Mouse (Mus musculus): ENCODE results near the gene Poc1b. TPM values are rescaled to one million over a fixed set of nuclear protein-coding genes. Genes with fewer than 3 reads are reported as not detected.

Poc1b gene
- polyA plus RNA-seq, 2 experiments = 23.4 to 25.3 TPM

- Histone ChIP-seq H3K9ac (ENCODE audit: low read depth, low read length, severe bottlenecking) (no peak overlapping the region), H3K9me3 (ENCODE audit: control insufficient read depth, low read length) (no peaks in the 10 kb centered on the region), H3K4me3 (replicated peaks; ENCODE audit: low read length) (no peak overlapping the region), H3K27ac (replicated peaks; ENCODE audit: low read depth, low read length) (no peak overlapping the region), H3K4me2 (replicated peaks; ENCODE audit: low read depth, low read length, severe bottlenecking) (no peak overlapping the region), H3K27me3 (ENCODE audit: control insufficient read depth, insufficient read depth, low read length) (no peaks in the 10 kb centered on the region), H3K4me1 (ENCODE audit: control insufficient read depth, insufficient read depth, low read length) (peaks cover 29% of the 10 kb centered on the region), H3K36me3 (ENCODE audit: control insufficient read depth, insufficient read depth, low read length) (no peaks in the 10 kb centered on the region)
- WGBS = 83% methylated on average over 4 of the region's 4 CpGs
- DNase-seq (ENCODE audit: low spot score) (no peak), ATAC-seq (ENCODE audit: low FRiP score, low read depth) (no peak)
- TF ChIP-seq POLR2A (IDR thresholded peaks at IDR 0.05; ENCODE audit: borderline replicate concordance, extremely low read depth, insufficient read depth, insufficient read length) = no peak
Measured at GRCm38 (mm10) chr10:99119471-99119870, 12.6 kb downstream of the Poc1b start.

- 84% methylated on average over 4 of the region's 4 CpGs for WGBS
Measured at GRCm38 (mm10) chr10:99126225-99126624, 19.4 kb downstream of the Poc1b start, which contains the start of gene Phxr2. Gene Phxr2, minus strand, starts transcription at chr10:99126325.

GRCm38 (mm10) chr10:99126954-99127353 lies 20.1 kb downstream of the Poc1b start:
- no peak overlapping the region for H3K27ac ChIP-seq (replicated peaks; ENCODE audit: low read depth, low read length)

More at GRCm38 (mm10) chr10:99126225-99126624, 19.4 kb downstream of the Poc1b start, which contains the start of gene Phxr2:
- Histone ChIP-seq H3K36me3 (ENCODE audit: control insufficient read depth, insufficient read depth, low read length) (peaks cover 5% of the 10 kb centered on the region), H3K9me3 (ENCODE audit: control insufficient read depth, low read length) (no peaks in the 10 kb centered on the region), H3K9ac (ENCODE audit: low read depth, low read length, severe bottlenecking) (no peak within 1 kb of the TSS), H3K4me2 (replicated peaks; ENCODE audit: low read depth, low read length, severe bottlenecking) (no peak within 1 kb of the TSS), H3K4me1 (ENCODE audit: control insufficient read depth, insufficient read depth, low read length) (peaks cover 9% of the 10 kb centered on the region; the same call in 1 of the 2 replicates), H3K27me3 (ENCODE audit: control insufficient read depth, insufficient read depth, low read length) (no peaks in the 10 kb centered on the region), H3K27ac (replicated peaks; ENCODE audit: low read depth, low read length) (no peak within 1 kb of the TSS), H3K4me3 (replicated peaks; ENCODE audit: low read length) (no peak within 1 kb of the TSS)
- ATAC-seq (ENCODE audit: low FRiP score, low read depth) (no peak), DNase-seq (ENCODE audit: low spot score) (no peak)
- no peak for TF ChIP-seq POLR2A (IDR thresholded peaks at IDR 0.05; ENCODE audit: borderline replicate concordance, extremely low read depth, insufficient read depth, insufficient read length)

GRCm38 (mm10) chr10:99127691-99128261 lies 20.9 kb downstream of the Poc1b start:
- no peak for DNase-seq (ENCODE audit: low spot score)
- Histone ChIP-seq H3K27ac (replicated peaks; ENCODE audit: low read depth, low read length) (no peak overlapping the region), H3K9ac (ENCODE audit: low read depth, low read length, severe bottlenecking) (no peak overlapping the region), H3K4me3 (replicated peaks; ENCODE audit: low read length) (no peak overlapping the region), H3K27me3 (ENCODE audit: control insufficient read depth, insufficient read depth, low read length) (no peaks in the 10 kb centered on the region), H3K4me2 (replicated peaks; ENCODE audit: low read depth, low read length, severe bottlenecking) (no peak overlapping the region), H3K36me3 (ENCODE audit: control insufficient read depth, insufficient read depth, low read length) (peaks cover 10% of the 10 kb centered on the region), H3K9me3 (ENCODE audit: control insufficient read depth, low read length) (no peaks in the 10 kb centered on the region), H3K4me1 (ENCODE audit: control insufficient read depth, insufficient read depth, low read length) (peaks cover 12% of the 10 kb centered on the region; the same call in 1 of the 2 replicates)
- TF ChIP-seq POLR2A (IDR thresholded peaks at IDR 0.05; ENCODE audit: borderline replicate concordance, extremely low read depth, insufficient read depth, insufficient read length) = no peak
- ATAC-seq (ENCODE audit: low FRiP score, low read depth) = no peak
- 64% methylated on average over 11 of the region's 11 CpGs for WGBS

More at GRCm38 (mm10) chr10:99126954-99127353, 20.1 kb downstream of the Poc1b start:
- H3K4me1 ChIP-seq (ENCODE audit: control insufficient read depth, insufficient read depth, low read length) = peaks cover 12% of the 10 kb centered on the region; the same call in 1 of the 2 replicates
- H3K4me2 ChIP-seq (replicated peaks; ENCODE audit: low read depth, low read length, severe bottlenecking) = no peak overlapping the region
- TF ChIP-seq POLR2A (IDR thresholded peaks at IDR 0.05; ENCODE audit: borderline replicate concordance, extremely low read depth, insufficient read depth, insufficient read length) = no peak
- H3K9ac ChIP-seq (ENCODE audit: low read depth, low read length, severe bottlenecking) = no peak overlapping the region
- H3K27me3 ChIP-seq (ENCODE audit: control insufficient read depth, insufficient read depth, low read length) = no peaks in the 10 kb centered on the region
- ATAC-seq (ENCODE audit: low FRiP score, low read depth) (no peak), DNase-seq (ENCODE audit: low spot score) (no peak)
- no peaks in the 10 kb centered on the region for H3K9me3 ChIP-seq (ENCODE audit: control insufficient read depth, low read length)
- WGBS = 86% methylated on average over 14 of the region's 14 CpGs
- peaks cover 8% of the 10 kb centered on the region for H3K36me3 ChIP-seq (ENCODE audit: control insufficient read depth, insufficient read depth, low read length)
- no peak overlapping the region for H3K4me3 ChIP-seq (replicated peaks; ENCODE audit: low read length)

- H3K36me3 ChIP-seq (ENCODE audit: control insufficient read depth, insufficient read depth, low read length) = peaks cover 10% of the 10 kb centered on the region; the same call in 1 of the 2 replicates
- no peaks in the 10 kb centered on the region for H3K27me3 ChIP-seq (ENCODE audit: control insufficient read depth, insufficient read depth, low read length)
- 34% methylated on average over 6 of the region's 6 CpGs for WGBS
- no peak overlapping the region for H3K4me3 ChIP-seq (replicated peaks; ENCODE audit: low read length)
- H3K27ac ChIP-seq (replicated peaks; ENCODE audit: low read depth, low read length) = no peak overlapping the region
- no peak overlapping the region for H3K4me2 ChIP-seq (replicated peaks; ENCODE audit: low read depth, low read length, severe bottlenecking)
- DNase-seq (ENCODE audit: low spot score) = no peak
- no peaks in the 10 kb centered on the region for H3K9me3 ChIP-seq (ENCODE audit: control insufficient read depth, low read length)
- no peak overlapping the region for H3K9ac ChIP-seq (ENCODE audit: low read depth, low read length, severe bottlenecking)
- ATAC-seq (ENCODE audit: low FRiP score, low read depth) = no peak
- peaks cover 12% of the 10 kb centered on the region; the same call in 1 of the 2 replicates for H3K4me1 ChIP-seq (ENCODE audit: control insufficient read depth, insufficient read depth, low read length)
- no peak for TF ChIP-seq POLR2A (IDR thresholded peaks at IDR 0.05; ENCODE audit: borderline replicate concordance, extremely low read depth, insufficient read depth, insufficient read length)
Measured at GRCm38 (mm10) chr10:99130611-99131010, 23.8 kb downstream of the Poc1b start.
